ENCODE assay signal across 8 mouse cellular contexts in genomic region chr9:25212309-25213163, GRCm38 (mm10). TPM values are rescaled to one million over a fixed set of nuclear protein-coding genes. Genes with fewer than 3 reads are reported as not detected.
DNase-seq lines count a peak whose midpoint lies in the region; ATAC-seq and TF ChIP-seq lines count a peak whose summit lies in the region.
"Had no signal": no experiment of that assay in that cellular context is flagged by ENCODE, and none has a peak within 500 bp of the region (broad histone marks: within the 10 kb centered on the region; RNA-seq: fewer than 3 reads in every experiment).

No protein-coding gene starts in this region.

- TF ChIP-seq CTCF in cortical plate, adult 2 months (IDR thresholded peaks at IDR 0.05; ENCODE audit: extremely low read depth, insufficient read depth, low read length) = no peak

- no peak overlapping the region for H3K4me2 ChIP-seq in heart, embryonic 15.5 days
- H3K4me2 ChIP-seq in limb, embryonic 15.5 days = no peak overlapping the region

- no peak overlapping the region for H3K4me3 ChIP-seq in cortical plate, adult 2 months (ENCODE audit: insufficient read depth, low read length)
- H3K4me3 ChIP-seq in heart, embryonic 15.5 days = no peak overlapping the region
- H3K4me3 ChIP-seq in limb, embryonic 15.5 days = no peak overlapping the region

- 41% methylated on average over 9 of the region's 9 CpGs for WGBS in heart, embryonic 15.5 days
- 61% methylated on average over 9 of the region's 9 CpGs for WGBS in limb, embryonic 15.5 days

- H3K4me1 ChIP-seq in cortical plate, adult 2 months (ENCODE audit: control insufficient read depth, insufficient read depth, low read length) = peaks cover 11% of the 10 kb centered on the region
- H3K4me1 ChIP-seq in heart, embryonic 15.5 days (replicated peaks) = peaks cover 13% of the 10 kb centered on the region
- H3K4me1 ChIP-seq in limb, embryonic 15.5 days = no peaks in the 10 kb centered on the region

- no peaks in the 10 kb centered on the region for H3K27me3 ChIP-seq in heart, embryonic 15.5 days
- no peaks in the 10 kb centered on the region for H3K27me3 ChIP-seq in limb, embryonic 15.5 days

- no peak for TF ChIP-seq POLR2A in cortical plate, adult 2 months (IDR thresholded peaks at IDR 0.05; ENCODE audit: extremely low read depth, insufficient read depth, low read length)

- peak; percentile 39 for ATAC-seq in heart, embryonic 15.5 days (replicated peaks; ENCODE audit: insufficient number of reproducible peaks, insufficient read depth, low FRiP score, low read depth)
- peak; percentile 63; the same call in 1 of the 2 replicates for ATAC-seq in limb, embryonic 15.5 days (ENCODE audit: insufficient number of reproducible peaks, low FRiP score, low TSS enrichment, low read depth)

- H3K9me3 ChIP-seq in heart, embryonic 15.5 days (replicated peaks) = no peaks in the 10 kb centered on the region
- H3K9me3 ChIP-seq in limb, embryonic 15.5 days = no peaks in the 10 kb centered on the region

- no peaks in the 10 kb centered on the region for H3K36me3 ChIP-seq in heart, embryonic 15.5 days
- no peaks in the 10 kb centered on the region for H3K36me3 ChIP-seq in limb, embryonic 15.5 days

- peak; percentile 10 for DNase-seq in adipocyte (ENCODE audit: low spot score)
- no peak for DNase-seq in urinary bladder, adult 18-20 months (ENCODE audit: low spot score in 2 of 2)
- DNase-seq in thymus, postnatal 0 days (ENCODE audit: low spot score) = no peak
- no peak for DNase-seq in spleen, postnatal 36 days (ENCODE audit: low spot score in 2 of 2)
- DNase-seq: gastrocnemius, postnatal 36 days had no signal

- H3K9ac ChIP-seq in heart, embryonic 15.5 days = no peak overlapping the region
- no peak overlapping the region for H3K9ac ChIP-seq in limb, embryonic 15.5 days

- H3K27ac ChIP-seq in cortical plate, adult 2 months (ENCODE audit: insufficient read depth, low read length) = peak overlapping the region; percentile 95
- peak overlapping the region; percentile 59 for H3K27ac ChIP-seq in heart, embryonic 15.5 days
- H3K27ac ChIP-seq in limb, embryonic 15.5 days = peak overlapping the region; percentile 69

RNA-seq across cellular contexts. Expression of gene Sept7, which starts 39.7 kb away (rescaled TPM):
- 312 and 335 TPM in 2 replicates for polyA plus RNA-seq in cortical plate, adult 2 months (2012; rRNA removed)
- 225 and 252 TPM in 2 replicates for polyA plus RNA-seq in heart, embryonic 15.5 days (2015; fragmentation: Nextera tagmentation; extraction: Ambion mirVana)
- polyA plus RNA-seq in limb, embryonic 15.5 days (2015; fragmentation: Nextera tagmentation; extraction: Ambion mirVana) = 309 and 311 TPM in 2 replicates
- polyA plus RNA-seq in thymus, postnatal 0 days (2015; fragmentation: Nextera tagmentation; extraction: Ambion mirVana) = 259 and 261 TPM in 2 replicates
